Mouse (Mus musculus) layer of hippocampus, adult 2 months (tissue): ENCODE data around the gene Ivd. TPM values are rescaled to one million over a fixed set of nuclear protein-coding genes. Genes with fewer than 3 reads are reported as not detected.

Experiments used
- DNase-seq, 2 experiments: peaks; one replicate each; pipeline ENCODE4 v3.0.0; 2022; ENCODE audit warnings: low spot score in 2 of 2
- H3K27ac ChIP-seq: fragments of 200-600 bp; 2 replicates; pipeline ENCODE4 v1.8.1; 2022
- H3K4me3 ChIP-seq: fragments of 200-600 bp; 2 replicates; pipeline ENCODE4 v1.8.1; 2022; ENCODE audit warnings: mild to moderate bottlenecking
- CTCF ChIP-seq: fragments of 200-600 bp; conservative IDR thresholded peaks from 2 replicates; pipeline ENCODE4 v1.8.1; 2022; ENCODE audit warnings: antibody characterized with exemption, mild to moderate bottlenecking, moderate library complexity
- long read RNA-seq, 2 experiments: library from polyadenylated mRNA; stranded (forward); transcript quantifications; one replicate each; pipeline ENCODE4 v2.0.0; 2021; ENCODE audit warnings: borderline mapping rate in 2 of 2
- total RNA-seq, 2 experiments: library from RNA; stranded (reverse); gene quantifications; 2 replicates each; pipeline ENCODE4 v1.2.3; 2021

Gene Ivd
- 100 to 1,000 TPM; 117 to 121 TPM for total RNA-seq
- long read RNA-seq, experiment 1, transcript Ivd-201 (12 exons, 3,665 nt) = major isoform, 43 of 66 reads
- long read RNA-seq, experiment 1, partial matches to known transcripts = 7 of 66 reads
- long read RNA-seq, experiment 1, other reads (novel, unspliced or antisense) = 15 of 66 reads
- long read RNA-seq, experiment 2, transcript Ivd-201 (12 exons, 3,665 nt) = major isoform, 46 of 72 reads
- long read RNA-seq, experiment 2, partial matches to known transcripts = 4 of 72 reads
- long read RNA-seq, experiment 2, other reads (novel, unspliced or antisense) = 22 of 72 reads

DNA sequence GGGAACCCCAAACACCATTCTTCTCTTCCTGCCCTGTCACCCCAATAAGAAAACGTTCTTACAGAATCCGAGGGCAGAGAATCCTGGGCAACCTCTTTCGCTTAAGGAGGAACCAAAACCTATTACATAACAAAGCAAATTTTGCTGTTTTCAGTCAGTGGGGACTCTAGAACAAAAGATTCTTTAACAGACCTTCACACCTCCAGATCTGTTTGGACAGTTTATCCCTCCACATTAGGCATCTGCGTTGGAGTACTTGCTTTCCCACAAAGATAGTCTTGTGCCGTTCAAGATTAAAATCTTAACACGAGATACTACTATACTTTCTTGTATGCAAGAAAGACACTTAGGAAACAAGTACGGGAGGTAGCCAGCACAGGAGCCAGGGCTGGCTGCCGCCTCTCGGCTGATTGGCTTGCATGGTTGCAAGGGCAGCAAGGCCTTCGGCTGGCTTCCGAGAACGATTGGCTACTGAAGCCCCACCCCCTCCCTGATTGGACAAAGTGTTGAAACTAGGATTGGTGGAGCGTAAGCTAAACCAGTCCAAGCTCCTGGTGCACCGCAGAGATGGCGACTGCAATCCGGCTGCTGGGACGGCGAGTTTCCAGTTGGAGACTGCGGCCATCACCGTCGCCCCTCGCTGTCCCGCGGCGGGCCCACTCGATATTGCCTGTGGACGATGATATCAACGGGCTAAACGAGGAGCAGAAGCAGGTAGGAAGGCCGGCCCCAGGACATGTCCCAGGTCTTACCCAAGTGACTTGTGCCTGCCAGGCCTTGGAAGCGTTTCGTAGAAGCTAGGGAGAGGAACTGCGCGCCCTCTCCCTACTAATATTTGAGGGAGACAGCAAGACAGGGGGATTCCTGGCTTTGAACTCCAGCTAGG lies at the start of gene Ivd:
Gene Ivd (plus strand): TSS at position 501 of the 886 bp plus-strand sequence.
- no peak for TF ChIP-seq CTCF
- H3K4me3 ChIP-seq = peak within 1 kb of the TSS; percentile 94
- H3K27ac ChIP-seq = peak within 1 kb of the TSS; percentile 91
- peak; percentile 90 to 95 for DNase-seq

DNA sequence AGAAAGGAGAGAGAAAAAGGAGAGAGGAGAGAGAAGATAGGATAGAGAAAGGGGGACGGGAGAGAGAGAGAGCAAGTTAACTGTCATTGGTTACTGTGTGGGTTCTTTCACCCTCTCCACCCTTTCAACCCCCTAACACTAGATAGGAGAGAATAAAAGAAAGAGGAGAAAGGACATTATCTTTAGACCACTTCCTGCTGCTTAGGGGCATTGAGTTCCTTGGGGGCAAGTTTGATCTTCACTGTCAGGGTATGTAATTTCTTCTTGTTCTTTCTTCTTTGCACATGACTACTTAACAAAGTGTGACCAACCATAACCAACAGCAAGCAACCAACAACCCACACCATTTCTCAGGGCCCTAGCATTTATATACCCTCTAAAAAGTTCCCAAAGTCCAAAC lies 49.0 kb upstream of the Ivd start:
- H3K4me3 ChIP-seq = no peak overlapping the region
- H3K27ac ChIP-seq = no peak overlapping the region
- no peak for TF ChIP-seq CTCF
- DNase-seq = no peak

- DNase-seq = peak; percentile 87 to 91
- H3K4me3 ChIP-seq = peak within 1 kb of the TSS; percentile 67
- no peak within 1 kb of the TSS for H3K27ac ChIP-seq
- TF ChIP-seq CTCF = peak; percentile 29; the same call in 1 of the 2 replicates
These were observed 47.5 kb upstream of the Ivd start, which contains the start of gene Knstrn for GRCm38 (mm10) chr2:118813981-118814836. TSS of gene Knstrn (plus strand) at chr2:118814003.

GRCm38 (mm10) chr2:118822800-118823199 lies 39.0 kb upstream of the Ivd start:
- H3K4me3 ChIP-seq = no peak overlapping the region
- DNase-seq = no peak
- H3K27ac ChIP-seq = no peak overlapping the region
- no peak for TF ChIP-seq CTCF

- TF ChIP-seq CTCF = no peak
- no peak for DNase-seq
- H3K4me3 ChIP-seq = no peak overlapping the region
- H3K27ac ChIP-seq = no peak overlapping the region
These were observed 37.4 kb upstream of the Ivd start for GRCm38 (mm10) chr2:118824396-118824795.

- no peak for DNase-seq
- Histone ChIP-seq H3K27ac (no peak overlapping the region), H3K4me3 (no peak overlapping the region)
- TF ChIP-seq CTCF = no peak
These were observed 32.7 kb upstream of the Ivd start for GRCm38 (mm10) chr2:118829096-118829495.

GRCm38 (mm10) chr2:118834061-118834460 lies 27.7 kb upstream of the Ivd start:
- TF ChIP-seq CTCF = no peak
- H3K4me3 ChIP-seq = no peak overlapping the region
- DNase-seq = no peak
- H3K27ac ChIP-seq = no peak overlapping the region

DNA sequence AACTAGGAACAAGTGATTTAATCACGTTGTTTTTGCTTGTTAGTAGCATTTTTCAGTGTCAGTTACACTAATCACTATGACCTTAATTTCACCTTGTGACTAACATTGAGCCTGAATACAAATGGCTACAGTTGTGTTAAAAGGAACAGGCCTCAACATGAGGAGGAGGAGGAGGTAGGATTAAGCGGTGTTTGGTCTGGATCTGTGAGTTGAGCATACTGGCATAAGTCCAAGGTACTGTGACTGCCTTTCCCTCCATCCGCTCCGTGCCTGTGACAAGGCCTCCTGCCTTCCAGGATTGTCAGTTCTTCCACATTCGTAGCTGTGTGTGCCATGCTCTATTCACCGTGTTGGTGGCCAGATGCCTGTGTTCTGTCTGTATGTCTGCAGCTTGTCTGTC lies 26.6 kb upstream of the Ivd start:
- TF ChIP-seq CTCF = no peak
- no peak overlapping the region for H3K27ac ChIP-seq
- no peak overlapping the region for H3K4me3 ChIP-seq
- no peak for DNase-seq

- no peak for DNase-seq
- TF ChIP-seq CTCF = no peak
- Histone ChIP-seq H3K4me3 (no peak overlapping the region), H3K27ac (no peak overlapping the region)
These were observed 23.4 kb upstream of the Ivd start for GRCm38 (mm10) chr2:118838330-118838729.

GRCm38 (mm10) chr2:118841186-118841585 lies 20.6 kb upstream of the Ivd start:
- no peak for DNase-seq
- Histone ChIP-seq H3K27ac (no peak overlapping the region), H3K4me3 (no peak overlapping the region)
- TF ChIP-seq CTCF = no peak

GRCm38 (mm10) chr2:118841774-118842173 lies 20.0 kb upstream of the Ivd start:
- Histone ChIP-seq H3K27ac (no peak overlapping the region), H3K4me3 (no peak overlapping the region)
- TF ChIP-seq CTCF = no peak
- DNase-seq = no peak

GRCm38 (mm10) chr2:118844427-118844826 lies 17.3 kb upstream of the Ivd start:
- no peak for TF ChIP-seq CTCF
- DNase-seq = no peak
- Histone ChIP-seq H3K27ac (no peak overlapping the region), H3K4me3 (no peak overlapping the region)

GRCm38 (mm10) chr2:118846246-118846645 lies 15.5 kb upstream of the Ivd start:
- H3K4me3 ChIP-seq = no peak overlapping the region
- H3K27ac ChIP-seq = no peak overlapping the region
- no peak for DNase-seq
- TF ChIP-seq CTCF = no peak
